In the genomic region with DNA sequence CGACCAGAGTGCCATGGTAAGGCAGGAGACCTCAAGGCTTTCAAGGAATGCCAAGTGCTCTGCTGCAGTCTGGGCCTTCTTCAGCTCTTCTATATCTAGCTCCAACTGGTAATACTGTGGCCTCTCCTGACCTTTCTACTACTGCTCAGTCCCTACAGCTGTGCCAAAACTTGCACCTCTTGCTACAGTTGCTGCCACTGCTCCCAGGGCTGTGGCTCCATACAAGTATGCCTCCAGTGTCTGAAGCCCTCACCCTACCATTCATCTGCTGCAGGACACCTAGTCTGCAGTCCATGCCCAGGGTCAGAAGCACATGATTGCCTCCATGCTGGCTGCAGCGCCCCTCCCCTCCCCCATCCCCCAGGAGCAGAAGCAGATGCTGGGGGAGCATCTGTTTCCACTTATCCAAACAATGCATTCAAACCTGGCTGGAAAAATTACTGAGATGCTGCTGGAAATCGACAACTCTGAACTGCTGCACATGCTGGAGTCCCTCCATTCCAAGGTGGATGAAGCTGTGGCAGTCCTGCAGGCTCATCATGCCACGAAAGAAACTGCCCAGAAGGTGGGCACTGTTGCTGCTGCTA, we compare ENCODE assay signal across 19 mouse cellular contexts.
DNase-seq lines count a peak whose midpoint lies in the region; ATAC-seq lines count a peak whose summit lies in the region.
"Had no signal": no experiment of that assay in that cellular context is flagged by ENCODE, and none has a peak within 500 bp of the region (broad histone marks: within the 10 kb centered on the region; RNA-seq: fewer than 3 reads in every experiment).

No protein-coding gene starts in this region.

- H3K4me1 ChIP-seq in embryonic facial prominence, embryonic 10.5 days = peaks cover 8% of the 10 kb centered on the region
- H3K4me1 ChIP-seq in limb, embryonic 12.5 days (replicated peaks) = peaks cover 8% of the 10 kb centered on the region
- H3K4me1 ChIP-seq: hindbrain, embryonic 13.5 days; liver, embryonic 15.5 days; midbrain, embryonic 12.5 days had no signal

- no peak overlapping the region for H3K4me3 ChIP-seq in embryonic facial prominence, embryonic 10.5 days
- no peak overlapping the region for H3K4me3 ChIP-seq in limb, embryonic 12.5 days (replicated peaks)
- H3K4me3 ChIP-seq: hindbrain, embryonic 13.5 days; layer of hippocampus, adult 2 months; liver, embryonic 15.5 days; midbrain, embryonic 12.5 days had no signal

- WGBS in embryonic facial prominence, embryonic 10.5 days = 52% methylated on average over 4 of the region's 4 CpGs
- WGBS in limb, embryonic 12.5 days = 30% methylated on average over 4 of the region's 4 CpGs

- H3K27ac ChIP-seq in embryonic facial prominence, embryonic 10.5 days (replicated peaks) = peak overlapping the region; percentile 81
- peak overlapping the region; percentile 78 for H3K27ac ChIP-seq in limb, embryonic 12.5 days
- H3K27ac ChIP-seq: hindbrain, embryonic 13.5 days; kidney, postnatal 0 days; layer of hippocampus, adult 2 months; liver, embryonic 15.5 days; midbrain, embryonic 12.5 days had no signal

- no peaks in the 10 kb centered on the region for H3K36me3 ChIP-seq in embryonic facial prominence, embryonic 10.5 days (replicated peaks)
- no peaks in the 10 kb centered on the region for H3K36me3 ChIP-seq in limb, embryonic 12.5 days
- H3K36me3 ChIP-seq: hindbrain, embryonic 13.5 days; liver, embryonic 15.5 days; midbrain, embryonic 12.5 days had no signal

- peak; percentile 84; the same call in 1 of the 2 replicates for ATAC-seq in limb, embryonic 12.5 days (ENCODE audit: insufficient number of reproducible peaks, insufficient read depth, low FRiP score, low TSS enrichment, low read depth)
- no peak for ATAC-seq in megakaryocyte progenitor cell, adult 5-6 weeks (replicated peaks; ENCODE audit: poor library complexity)
- ATAC-seq: intestine, postnatal 0 days had no signal

- no peak overlapping the region for H3K9ac ChIP-seq in limb, embryonic 12.5 days (replicated peaks)
- H3K9ac ChIP-seq: hindbrain, embryonic 13.5 days; liver, embryonic 15.5 days; midbrain, embryonic 12.5 days had no signal

- H3K27me3 ChIP-seq in embryonic facial prominence, embryonic 10.5 days (replicated peaks; ENCODE audit: low read depth, poor library complexity, severe bottlenecking) = no peaks in the 10 kb centered on the region
- no peaks in the 10 kb centered on the region for H3K27me3 ChIP-seq in limb, embryonic 12.5 days
- H3K27me3 ChIP-seq: hindbrain, embryonic 13.5 days; liver, embryonic 15.5 days; midbrain, embryonic 12.5 days had no signal

- H3K9me3 ChIP-seq in embryonic facial prominence, embryonic 10.5 days = no peaks in the 10 kb centered on the region; the same call in 1 of the 2 replicates
- no peaks in the 10 kb centered on the region for H3K9me3 ChIP-seq in limb, embryonic 12.5 days
- H3K9me3 ChIP-seq: hindbrain, embryonic 13.5 days; liver, embryonic 15.5 days; midbrain, embryonic 12.5 days had no signal

- DNase-seq in 3T3-L1 (ENCODE audit: low read depth, low spot score) (peak; percentile 70), MN1 (ENCODE audit: low spot score) (peak; percentile 15)
- DNase-seq in embryonic facial prominence, embryonic 10.5 days (ENCODE audit: low spot score) = peak; percentile 76
- DNase-seq in adrenal gland, postnatal 4 days (ENCODE audit: low spot score in 2 of 2) = no peak
- DNase-seq in frontal cortex, postnatal 36 days (ENCODE audit: low spot score in 2 of 2) = no peak
- DNase-seq: adrenal gland, postnatal 14 days; cerebellum, adult 8-10 months; gastrocnemius, postnatal 10 days; lung, postnatal 36 days; spleen, adult 18-20 months; thymus, adult 2 months had no signal

- no peak overlapping the region for H3K4me2 ChIP-seq in limb, embryonic 12.5 days
- H3K4me2 ChIP-seq: hindbrain, embryonic 13.5 days; liver, embryonic 15.5 days; midbrain, embryonic 12.5 days had no signal

Comparison
In these comparisons a context has a peak if more than half of its experiments do, and no peak if none do; other contexts are left out.
1. DNase-seq: peak in 3T3-L1 (single experiment), MN1 (single experiment) and embryonic facial prominence, embryonic 10.5 days (single experiment); none in adrenal gland, postnatal 4 days (0 of 2) and frontal cortex, postnatal 36 days (0 of 2).